Mouse (Mus musculus): ENCODE measurements around the gene Hsdl2.

Gene Hsdl2

DNA sequence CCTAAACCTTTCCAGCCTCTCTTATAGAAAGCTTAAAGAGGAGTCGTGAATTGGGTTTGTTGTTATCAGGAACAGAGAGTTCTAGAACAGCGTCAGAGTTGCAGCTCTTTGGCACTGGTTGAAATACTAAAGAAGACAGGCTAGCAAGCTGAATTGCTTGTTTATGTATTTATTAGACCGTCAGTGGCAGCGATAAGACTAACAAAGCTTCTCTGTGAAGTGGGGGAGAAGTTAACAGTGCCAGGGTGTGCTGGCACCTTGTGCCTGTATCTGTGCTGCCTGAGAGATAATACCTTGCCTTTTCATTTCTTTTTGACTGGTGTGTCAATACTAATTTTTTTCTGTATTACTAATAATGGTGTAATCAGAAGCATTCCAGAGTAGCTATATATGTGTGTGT, 46.9 kb downstream of the Hsdl2 start:
- DNase-seq = no peak

DNA sequence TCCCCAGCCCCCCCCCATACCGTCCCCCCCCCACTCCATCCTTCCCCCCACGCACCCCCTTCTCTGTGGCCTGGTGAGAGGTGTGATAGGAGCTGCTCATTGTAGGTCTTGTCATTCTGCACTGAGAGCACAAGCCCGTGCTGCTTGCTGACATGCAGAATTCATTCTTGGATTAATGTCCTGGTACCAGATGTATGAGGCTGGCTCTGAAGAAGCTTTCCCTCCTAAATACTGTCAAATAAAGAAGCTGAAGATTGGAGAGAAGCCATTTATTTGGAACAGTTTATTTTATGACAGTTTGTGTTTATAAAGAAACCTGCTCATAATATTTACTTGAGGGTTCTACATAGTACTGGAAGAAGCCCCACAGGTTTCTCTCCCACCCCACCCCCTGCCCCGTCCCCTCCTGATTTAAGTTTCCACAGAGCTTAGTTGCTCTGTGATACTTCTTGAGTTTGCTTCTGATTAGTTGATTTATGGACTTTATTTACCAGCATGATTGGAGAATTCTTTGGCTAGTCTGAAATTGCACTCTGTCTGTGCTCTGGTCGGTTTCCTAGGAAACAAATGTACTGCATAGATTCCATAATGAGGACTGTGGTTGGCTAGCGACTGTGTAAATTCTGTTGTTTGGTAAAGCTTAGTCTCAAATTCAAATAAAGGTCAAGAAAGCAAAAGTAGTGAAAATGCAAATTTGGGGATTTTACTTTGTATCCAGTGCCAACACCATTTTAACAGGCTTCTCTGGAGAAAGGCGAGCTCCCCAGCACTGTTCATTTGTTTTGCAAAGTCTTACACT, 47.9 kb downstream of the Hsdl2 start:
- no peak for DNase-seq

DNA sequence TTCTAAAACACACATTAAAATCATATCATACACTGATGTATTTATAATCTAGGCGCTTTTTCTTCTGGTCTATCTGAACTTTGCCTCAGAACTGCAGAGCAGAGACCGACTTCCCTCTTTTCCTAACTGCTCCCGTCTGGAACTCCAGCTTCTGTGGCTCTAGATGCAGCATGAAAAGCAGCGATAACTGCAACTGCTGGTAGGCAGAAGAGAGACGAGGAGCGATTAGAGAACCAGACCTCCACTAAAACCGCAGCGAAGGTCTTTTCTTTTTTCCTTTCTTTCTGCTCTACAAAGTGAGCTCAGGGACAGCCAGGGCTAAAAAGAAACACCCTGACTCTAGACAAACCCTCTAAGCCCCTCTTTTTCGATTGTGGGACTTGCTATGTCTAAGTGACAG, 48.8 kb downstream of the Hsdl2 start:
- no peak for DNase-seq

DNA sequence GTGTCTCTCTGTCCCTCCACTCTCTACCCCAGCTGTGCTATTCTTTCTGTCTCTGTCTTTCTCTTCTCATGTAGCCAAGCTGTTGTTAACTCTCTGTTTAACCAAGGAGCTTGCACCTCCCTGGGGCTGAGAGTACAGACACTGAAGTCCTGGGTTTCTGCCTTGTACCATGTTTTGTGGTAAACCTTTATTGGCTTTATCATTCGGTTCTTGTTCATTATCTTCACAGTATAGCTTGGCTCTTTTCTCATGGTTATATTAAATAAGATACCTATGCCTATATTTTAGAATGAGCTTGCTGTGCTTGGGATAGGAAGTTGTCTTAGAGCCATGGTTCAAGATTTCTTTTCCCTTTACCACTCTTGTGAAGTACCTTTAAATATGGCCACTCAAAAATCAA, 53.2 kb downstream of the Hsdl2 start:
- no peak for DNase-seq

DNA sequence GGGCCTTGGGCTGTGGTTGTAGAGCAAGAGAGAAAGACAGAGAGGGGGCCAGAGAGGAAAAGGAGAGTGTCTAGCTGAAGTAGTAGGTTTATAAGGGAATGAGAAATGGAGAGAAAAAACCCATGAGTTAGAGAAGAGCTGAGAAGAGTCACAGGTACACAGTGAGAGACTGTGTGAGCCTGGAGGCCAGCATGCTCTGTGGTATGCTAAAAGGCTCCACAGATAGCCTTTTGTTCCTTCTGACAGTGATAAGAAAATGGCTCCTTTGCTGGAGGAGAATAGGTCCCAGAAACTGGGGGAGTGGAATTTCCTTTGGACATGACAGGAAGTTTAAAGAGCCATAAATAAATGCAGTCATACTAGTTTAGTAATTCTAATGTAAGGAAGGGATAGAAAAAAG, 57.8 kb downstream of the Hsdl2 start:
- no peak for DNase-seq

DNA sequence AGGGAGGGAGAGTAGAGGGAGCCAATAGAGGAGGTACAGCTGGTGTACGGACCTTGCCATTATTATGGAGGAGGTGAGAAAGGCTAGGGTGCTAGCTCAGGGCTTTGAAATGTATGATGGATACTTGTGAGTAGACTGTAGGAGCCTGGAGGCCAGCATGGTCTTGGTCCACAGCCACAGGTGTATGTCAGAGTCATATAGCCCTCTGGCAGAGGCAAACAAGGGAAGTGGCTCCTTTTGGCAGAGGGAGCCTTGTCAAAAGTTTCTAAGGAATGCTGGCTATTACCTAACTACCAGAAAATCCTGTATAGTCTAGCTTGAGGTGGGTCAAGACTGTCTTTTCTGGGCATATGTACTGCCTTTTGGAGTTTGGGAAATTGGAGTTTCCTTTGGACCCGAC, 59.4 kb downstream of the Hsdl2 start:
- DNase-seq = no peak

DNA sequence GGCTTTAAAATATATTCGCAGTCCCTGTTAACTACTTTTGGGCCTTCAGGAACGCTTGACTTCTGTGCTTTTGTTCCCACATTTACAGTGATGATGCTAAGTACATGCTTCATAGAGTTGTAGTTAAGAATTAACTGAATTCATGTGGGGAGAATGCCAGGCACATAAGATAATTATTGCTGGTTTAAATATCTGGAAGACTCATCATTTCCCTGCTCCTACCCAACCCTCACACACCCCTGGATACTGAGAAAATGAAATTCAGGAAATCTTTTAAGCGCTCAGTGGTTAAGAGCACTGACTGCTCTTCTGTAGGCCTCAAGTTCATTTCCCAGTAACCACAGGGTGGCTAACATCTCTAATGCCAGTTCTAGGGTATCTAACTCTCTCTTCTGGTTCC, 60.7 kb downstream of the Hsdl2 start:
- DNase-seq = no peak

DNA sequence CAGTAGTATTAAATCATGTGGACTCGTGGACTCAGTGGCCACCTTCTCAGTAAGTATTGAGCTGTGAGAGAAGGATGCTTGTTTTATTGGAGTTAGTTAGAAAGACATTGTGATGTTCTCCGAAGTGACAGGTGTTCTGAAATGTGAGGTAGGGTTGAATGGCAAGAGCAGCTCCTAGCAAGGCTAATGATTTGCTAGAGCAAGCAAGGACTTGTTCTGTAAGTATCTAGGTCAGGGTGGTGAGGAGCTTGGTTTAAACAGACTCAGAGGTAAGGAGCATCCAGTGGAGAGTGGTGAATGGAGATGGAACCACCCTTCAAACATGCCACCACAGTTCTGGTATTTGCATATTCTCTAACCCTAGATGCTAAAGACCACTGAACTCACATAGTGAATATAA, 61.3 kb downstream of the Hsdl2 start:
- DNase-seq = no peak

DNA sequence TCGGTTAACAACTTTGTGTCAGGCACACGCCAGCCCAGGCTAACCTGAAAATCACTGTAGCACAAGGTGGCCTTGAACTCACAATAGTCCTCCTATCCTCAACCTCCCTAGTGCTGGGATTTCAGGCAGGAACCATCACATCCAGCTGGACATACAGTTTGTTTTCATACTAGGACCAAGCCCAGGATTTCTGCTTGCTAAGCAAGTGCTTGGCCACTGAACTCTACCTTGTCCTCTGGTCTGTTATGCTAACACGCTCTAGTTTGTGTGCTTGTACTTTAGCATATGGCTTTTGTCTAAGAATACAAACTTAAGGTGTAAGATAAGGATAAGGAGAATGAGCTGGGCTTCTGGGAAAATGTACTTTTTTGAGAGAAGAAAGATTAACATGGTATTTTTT, 63.1 kb downstream of the Hsdl2 start:
- no peak for DNase-seq

- DNase-seq = no peak
Measured at GRCm38 (mm10) chr4:59644992-59645391, 63.6 kb downstream of the Hsdl2 start.

DNA sequence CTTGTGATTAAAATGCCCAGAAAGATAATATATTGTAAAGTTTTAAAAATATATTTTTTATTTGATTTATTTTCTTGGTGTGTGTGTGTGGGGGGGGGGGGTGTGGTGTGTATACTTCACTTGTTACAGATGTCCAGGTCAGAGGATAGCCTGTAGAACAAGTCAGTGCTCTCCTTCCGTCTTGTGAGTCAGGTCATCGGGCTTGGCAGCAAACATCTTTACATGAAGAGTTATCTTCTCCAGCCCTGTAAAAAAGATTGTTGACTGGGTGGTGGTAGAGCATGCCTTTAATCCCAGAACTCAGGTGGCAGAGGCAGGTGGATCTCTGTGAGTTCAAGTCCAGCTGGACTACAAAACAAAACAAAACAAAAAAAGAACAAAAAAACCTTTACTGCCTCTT, 64.2 kb downstream of the Hsdl2 start:
- no peak for DNase-seq

DNA sequence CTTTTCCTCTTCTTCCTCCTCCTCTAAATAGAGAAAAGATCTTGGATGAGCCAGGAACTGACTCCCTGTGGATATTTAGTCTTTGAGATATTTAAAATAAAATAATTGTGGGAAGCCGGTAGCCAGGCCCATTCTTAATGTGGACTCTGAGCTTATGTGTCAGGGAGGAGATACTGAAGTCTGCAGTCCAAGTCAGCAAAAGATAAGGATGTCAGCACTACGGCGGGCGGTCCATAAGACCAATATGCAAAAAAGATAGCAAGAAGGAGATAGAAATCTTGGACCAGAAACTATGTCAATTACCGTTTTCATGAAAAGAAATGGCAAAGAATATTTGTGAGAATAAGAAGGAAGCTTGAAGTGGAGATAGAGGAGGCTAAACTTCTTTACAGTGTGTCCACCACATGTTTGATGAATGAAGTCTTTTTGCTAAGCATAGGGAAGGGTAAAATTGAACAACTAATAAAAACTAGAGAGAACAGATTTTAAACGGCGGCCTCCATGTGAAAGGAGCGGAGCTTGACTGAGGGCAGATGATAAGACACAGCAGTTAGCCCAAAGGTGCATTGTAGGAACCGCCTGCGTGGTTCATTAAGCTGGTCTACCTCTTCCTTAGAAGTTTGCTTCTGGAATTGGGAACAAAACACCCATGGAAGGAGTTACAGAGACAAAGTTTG, 64.8 kb downstream of the Hsdl2 start:
- DNase-seq = no peak

DNA sequence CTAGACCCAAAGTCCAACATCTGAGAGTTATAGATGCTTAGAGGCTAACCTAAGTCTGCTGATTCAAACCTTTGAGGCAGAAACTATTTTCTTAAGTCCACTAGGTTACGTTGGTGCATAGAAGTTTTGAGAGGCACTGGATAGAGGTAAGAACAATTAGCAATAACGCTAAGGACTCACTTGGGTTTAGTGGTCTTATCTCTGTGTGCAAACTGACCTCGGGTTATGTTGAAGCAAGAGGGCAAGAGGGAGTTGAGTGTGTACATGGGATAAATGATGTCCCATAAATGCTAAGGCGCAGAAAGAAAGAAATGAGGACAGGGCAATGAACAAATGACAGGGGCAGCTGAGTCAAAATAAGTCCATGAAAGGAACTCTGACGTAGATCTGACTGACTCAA, 67.8 kb downstream of the Hsdl2 start:
- DNase-seq = no peak

GRCm38 (mm10) chr4:59652166-59652681, 70.9 kb downstream of the Hsdl2 start:
- no peak for DNase-seq

GRCm38 (mm10) chr4:59656061-59656642, 74.8 kb downstream of the Hsdl2 start:
- DNase-seq = no peak

DNA sequence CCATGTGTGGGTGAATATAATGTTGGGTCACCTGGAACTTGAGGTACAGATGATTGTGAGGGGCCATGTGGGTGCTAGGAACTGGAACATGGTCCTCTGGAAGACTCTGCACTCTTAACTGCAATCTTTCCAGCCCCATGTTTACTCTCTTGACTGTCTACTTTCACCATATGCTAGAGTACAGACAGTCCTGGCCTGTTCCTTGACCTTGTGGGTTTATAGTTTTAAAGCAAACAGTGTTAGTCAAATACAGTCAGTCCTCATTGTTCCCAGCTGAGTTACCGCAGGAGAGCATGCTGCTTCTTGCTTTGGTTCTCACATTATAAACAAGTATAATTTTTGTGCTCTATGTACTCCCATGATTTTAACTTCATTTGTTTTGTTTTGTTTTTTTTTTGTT, 80.8 kb downstream of the Hsdl2 start:
- DNase-seq = no peak

- no peak for DNase-seq
Measured at GRCm38 (mm10) chr4:59663451-59663850, 82.1 kb downstream of the Hsdl2 start.

GRCm38 (mm10) chr4:59666550-59667317, 85.4 kb downstream of the Hsdl2 start:
- DNase-seq = no peak

- DNase-seq = no peak
Measured at GRCm38 (mm10) chr4:59668050-59668449, 86.7 kb downstream of the Hsdl2 start.

All from spleen, adult 18-20 months (tissue).